Mouse (Mus musculus) hindbrain, embryonic 10.5 days (tissue): Measurements from ENCODE around the gene Myoz2. TPM values are rescaled to one million over a fixed set of nuclear protein-coding genes. Genes with fewer than 3 reads are reported as not detected.

Experiments
- DNase-seq: peaks from one replicate; pipeline ENCODE4 v3.0.0-alpha.2; 2017; ENCODE audit warnings: low spot score
- H3K27ac ChIP-seq: fragments of 300-500 bp; sonication (generic); 2 replicates; pipeline ENCODE4 v1.5.1; 2016; ENCODE audit warnings: mild to moderate bottlenecking, moderate library complexity
- H3K27me3 ChIP-seq: fragments of 300-500 bp; sonication (generic); 2 replicates; pipeline ENCODE4 v1.6.1; 2016; ENCODE audit warnings: mild to moderate bottlenecking; ENCODE audit not compliant: poor library complexity, insufficient read depth, severe bottlenecking
- H3K36me3 ChIP-seq: fragments of 300-500 bp; sonication (generic); 2 replicates; pipeline ENCODE4 v1.6.1; 2016; ENCODE audit warnings: mild to moderate bottlenecking, moderate library complexity
- H3K4me1 ChIP-seq: fragments of 300-500 bp; sonication (generic); replicated peaks from 2 replicates; pipeline ENCODE4 v1.6.1; 2016; ENCODE audit warnings: mild to moderate bottlenecking
- H3K4me3 ChIP-seq: fragments of 300-500 bp; sonication (generic); 2 replicates; pipeline ENCODE4 v1.5.1; 2016; ENCODE audit warnings: mild to moderate bottlenecking, moderate library complexity
- H3K9me3 ChIP-seq: fragments of 300-500 bp; sonication (generic); 2 replicates; pipeline ENCODE4 v1.6.1; 2016; ENCODE audit warnings: mild to moderate bottlenecking, moderate library complexity
- WGBS: fragments of 180-500 bp; shearing (Covaris S2); methylation state at CpG from one replicate; pipeline ENCODE4 v1.1.7; 2016; 5-methylcytosine and 5-hydroxymethylcytosine counted together
- polyA plus RNA-seq: library from polyadenylated mRNA; unstranded; fragments of >200 nt; fragmentation: Nextera tagmentation; extraction: Ambion mirVana; gene quantifications from 2 replicates; pipeline ENCODE4 v1.2.1, GENCODE M21; 2016

Myoz2 gene
- polyA plus RNA-seq, 1 experiment from 2014 or later = not detected

GRCm38 (mm10) chr3:122986906-122987305, 47.9 kb downstream of the Myoz2 start:
- Histone ChIP-seq H3K27ac (no peak overlapping the region), H3K4me3 (no peak overlapping the region), H3K36me3 (no peaks in the 10 kb centered on the region), H3K9me3 (no peaks in the 10 kb centered on the region), H3K4me1 (peaks cover 17% of the 10 kb centered on the region), H3K27me3 (no peaks in the 10 kb centered on the region)
- no peak for DNase-seq
- 92% methylated on average over 11 of the region's 11 CpGs for WGBS

GRCm38 (mm10) chr3:122986386-122986785, 48.4 kb downstream of the Myoz2 start:
- H3K36me3 ChIP-seq = no peaks in the 10 kb centered on the region
- H3K27me3 ChIP-seq = no peaks in the 10 kb centered on the region
- H3K4me3 ChIP-seq = no peak overlapping the region
- no peaks in the 10 kb centered on the region for H3K9me3 ChIP-seq
- H3K27ac ChIP-seq = no peak overlapping the region
- peaks cover 17% of the 10 kb centered on the region for H3K4me1 ChIP-seq
- 69% methylated on average over 1 of the region's 1 CpGs for WGBS
- DNase-seq = no peak

GRCm38 (mm10) chr3:122985183-122985944, 49.5 kb downstream of the Myoz2 start:
- WGBS = 22% methylated on average over 13 of the region's 13 CpGs

DNA sequence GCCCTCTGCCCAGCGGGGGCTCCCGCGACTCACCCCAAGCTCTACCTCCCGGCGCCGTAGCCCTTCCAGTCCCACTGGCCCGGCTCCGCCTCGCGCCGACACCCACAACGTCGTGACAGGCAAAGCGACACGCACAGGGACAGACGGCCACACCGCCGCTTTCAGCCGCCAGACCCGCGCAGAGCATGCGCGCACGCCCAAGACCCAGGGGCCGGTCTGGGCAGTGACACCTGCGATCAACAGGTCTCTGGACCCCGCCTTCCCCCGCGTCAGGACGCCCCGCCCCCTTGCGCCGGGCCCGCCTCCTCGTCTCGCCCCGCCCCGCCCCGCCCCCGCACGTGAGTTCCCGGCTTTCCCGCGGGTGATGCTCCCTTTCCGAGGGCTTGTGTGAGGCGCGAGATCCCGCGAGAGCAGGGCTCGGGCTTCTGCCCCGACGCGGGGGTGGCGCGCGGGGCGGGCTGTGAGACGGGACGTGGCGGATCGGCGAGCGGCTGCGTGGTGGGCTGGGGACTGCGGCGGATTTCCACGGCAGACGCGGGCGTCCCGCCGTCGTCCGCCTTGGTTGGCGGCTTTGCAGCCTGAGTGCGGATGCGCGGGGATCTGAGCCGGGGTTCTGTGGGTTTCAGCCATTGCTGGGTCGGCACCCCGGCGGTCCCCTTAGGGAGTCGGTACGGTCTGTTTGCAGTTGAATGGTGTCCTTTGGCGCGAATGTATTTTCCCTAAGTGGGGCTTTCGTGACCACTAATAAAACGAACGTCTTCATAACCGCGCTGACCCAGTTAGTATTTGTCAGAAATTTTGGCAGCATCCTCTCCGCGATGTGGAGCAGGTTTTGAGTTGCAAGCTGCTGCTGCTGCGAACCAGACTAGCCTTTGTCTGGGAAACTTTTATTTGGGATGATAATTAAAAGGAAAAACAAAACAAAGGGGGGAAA, 50.3 kb downstream of the Myoz2 start, which contains the start of gene Usp53:
Gene Usp53, minus strand, starts transcription at position 262 of the 934 bp plus-strand sequence.
- H3K36me3 ChIP-seq = no peaks in the 10 kb centered on the region
- peak within 1 kb of the TSS; percentile 97 for H3K27ac ChIP-seq
- under 1% methylated on average over 94 of the region's 94 CpGs for WGBS
- DNase-seq = peak; percentile 96
- peak within 1 kb of the TSS; percentile 80 for H3K4me3 ChIP-seq
- H3K4me1 ChIP-seq = peaks cover 17% of the 10 kb centered on the region
- H3K27me3 ChIP-seq = no peaks in the 10 kb centered on the region
- no peaks in the 10 kb centered on the region for H3K9me3 ChIP-seq

More at GRCm38 (mm10) chr3:122985183-122985944, 49.5 kb downstream of the Myoz2 start:
- H3K36me3 ChIP-seq = no peaks in the 10 kb centered on the region
- peak; percentile 15 for DNase-seq
- peak overlapping the region; percentile 97 for H3K27ac ChIP-seq
- H3K27me3 ChIP-seq = no peaks in the 10 kb centered on the region
- H3K4me1 ChIP-seq = peaks cover 17% of the 10 kb centered on the region
- H3K4me3 ChIP-seq = peak overlapping the region; percentile 80
- H3K9me3 ChIP-seq = no peaks in the 10 kb centered on the region

GRCm38 (mm10) chr3:122983849-122984248, 51.0 kb downstream of the Myoz2 start:
- WGBS = under 1% methylated on average over 30 of the region's 30 CpGs
- peaks cover 3% of the 10 kb centered on the region; the same call in 1 of the 2 replicates for H3K36me3 ChIP-seq
- H3K27me3 ChIP-seq = no peaks in the 10 kb centered on the region
- peak overlapping the region; percentile 80 for H3K4me3 ChIP-seq
- DNase-seq = no peak
- peaks cover 17% of the 10 kb centered on the region for H3K4me1 ChIP-seq
- H3K27ac ChIP-seq = peak overlapping the region; percentile 97
- H3K9me3 ChIP-seq = no peaks in the 10 kb centered on the region

- WGBS = 93% methylated on average over 1 of the region's 1 CpGs
- H3K9me3 ChIP-seq = no peaks in the 10 kb centered on the region
- H3K27ac ChIP-seq = no peak overlapping the region
- H3K27me3 ChIP-seq = no peaks in the 10 kb centered on the region
- DNase-seq = no peak
- H3K36me3 ChIP-seq = peaks cover 3% of the 10 kb centered on the region; the same call in 1 of the 2 replicates
- no peak overlapping the region for H3K4me3 ChIP-seq
- peaks cover 12% of the 10 kb centered on the region for H3K4me1 ChIP-seq
Observed at GRCm38 (mm10) chr3:122975964-122976363, 58.9 kb downstream of the Myoz2 start.

- Histone ChIP-seq H3K4me3 (no peak overlapping the region), H3K9me3 (no peaks in the 10 kb centered on the region), H3K36me3 (peaks cover 3% of the 10 kb centered on the region; the same call in 1 of the 2 replicates), H3K4me1 (peaks cover 12% of the 10 kb centered on the region), H3K27me3 (no peaks in the 10 kb centered on the region), H3K27ac (no peak overlapping the region)
- DNase-seq = no peak
- 84% methylated on average over 4 of the region's 4 CpGs for WGBS
Observed at GRCm38 (mm10) chr3:122975363-122975762, 59.5 kb downstream of the Myoz2 start.

GRCm38 (mm10) chr3:122974833-122975232, 60.0 kb downstream of the Myoz2 start:
- no peaks in the 10 kb centered on the region for H3K27me3 ChIP-seq
- no peaks in the 10 kb centered on the region for H3K9me3 ChIP-seq
- no peak for DNase-seq
- no peak overlapping the region for H3K4me3 ChIP-seq
- peaks cover 12% of the 10 kb centered on the region for H3K4me1 ChIP-seq
- no peak overlapping the region for H3K27ac ChIP-seq
- WGBS = 66% methylated on average over 3 of the region's 3 CpGs
- H3K36me3 ChIP-seq = peaks cover 3% of the 10 kb centered on the region; the same call in 1 of the 2 replicates

- Histone ChIP-seq H3K9me3 (no peaks in the 10 kb centered on the region), H3K4me3 (no peak overlapping the region), H3K4me1 (peaks cover 12% of the 10 kb centered on the region), H3K27ac (no peak overlapping the region), H3K36me3 (peaks cover 7% of the 10 kb centered on the region), H3K27me3 (no peaks in the 10 kb centered on the region)
- peak; percentile 24 for DNase-seq
- WGBS = 61% methylated on average over 3 of the region's 3 CpGs
Observed at GRCm38 (mm10) chr3:122972126-122972822, 62.5 kb downstream of the Myoz2 start.

- no peak for DNase-seq
- Histone ChIP-seq H3K9me3 (no peaks in the 10 kb centered on the region), H3K27ac (no peak overlapping the region), H3K4me3 (no peak overlapping the region), H3K27me3 (no peaks in the 10 kb centered on the region), H3K36me3 (peaks cover 7% of the 10 kb centered on the region), H3K4me1 (no peaks in the 10 kb centered on the region)
- 94% methylated on average over 9 of the region's 9 CpGs for WGBS
Observed at GRCm38 (mm10) chr3:122968391-122968790, 66.4 kb downstream of the Myoz2 start.

DNA sequence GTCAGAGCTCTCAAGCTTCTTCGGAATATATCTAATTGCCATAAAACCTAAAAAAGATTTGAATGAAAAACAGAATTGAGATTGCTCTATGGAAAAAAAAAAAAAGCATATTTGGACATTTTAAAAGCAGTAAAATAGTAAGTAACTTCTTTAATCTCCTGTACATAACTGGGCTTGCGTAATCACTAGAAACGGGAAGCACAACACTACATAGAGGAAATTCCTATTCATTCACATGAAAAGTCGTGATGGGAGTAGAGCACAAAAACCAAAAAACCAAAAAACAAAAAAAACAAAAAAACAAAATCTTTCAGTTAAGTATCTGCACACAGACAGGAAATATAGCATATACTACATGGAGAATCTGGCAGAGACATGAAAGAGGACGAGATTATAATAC, 70.5 kb downstream of the Myoz2 start:
- H3K27ac ChIP-seq = no peak overlapping the region

More for the DNA sequence above, 70.5 kb downstream of the Myoz2 start:
- Histone ChIP-seq H3K9me3 (no peaks in the 10 kb centered on the region), H3K27me3 (no peaks in the 10 kb centered on the region), H3K36me3 (peaks cover 14% of the 10 kb centered on the region), H3K4me1 (no peaks in the 10 kb centered on the region), H3K4me3 (no peak overlapping the region)
- WGBS = 90% methylated on average over 5 of the region's 5 CpGs
- DNase-seq = no peak
